Mouse (Mus musculus) heart, adult 2 months (tissue): ENCODE measurements around the gene Dcp1a. TPM values are rescaled to one million over a fixed set of nuclear protein-coding genes. Genes with fewer than 3 reads are reported as not detected.
A peak's percentile ranks its signal among the peaks of the same experiment; 100 is the strongest.

ENCODE experiments used
- DNase-seq, 2 experiments: peaks; one replicate each; pipeline ENCODE4 v3.0.0; 2021
- H3K27ac ChIP-seq: fragments of 200-600 bp; 2 replicates; pipeline ENCODE4 v1.8.1; 2022
- H3K27me3 ChIP-seq: fragments of 200-500 bp; 2 replicates; pipeline ENCODE4 v1.6.1; 2012; ENCODE audit warnings: mild to moderate bottlenecking, low read length, inconsistent platforms, mixed read lengths; ENCODE audit not compliant: control insufficient read depth, insufficient read depth
- H3K36me3 ChIP-seq: fragments of 200-500 bp; 2 replicates; pipeline ENCODE4 v1.6.1; 2012; ENCODE audit warnings: low read length, inconsistent platforms; ENCODE audit not compliant: control insufficient read depth, insufficient read depth
- H3K4me1 ChIP-seq: fragments of 200-500 bp; 2 replicates; pipeline ENCODE4 v1.6.1; 2011; ENCODE audit warnings: low read length; ENCODE audit not compliant: control insufficient read depth, insufficient read depth
- H3K4me3 ChIP-seq: fragments of 200-600 bp; 2 replicates; pipeline ENCODE4 v1.8.1; 2022
- H3K79me2 ChIP-seq: fragments of 200-500 bp; replicated peaks from 2 replicates; pipeline ENCODE4 v1.6.1; 2012; ENCODE audit warnings: mild to moderate bottlenecking, inconsistent platforms, low read length, moderate library complexity, mixed read lengths; ENCODE audit not compliant: control insufficient read depth, insufficient read depth
- H3K9ac ChIP-seq: fragments of 200-500 bp; 2 replicates; pipeline ENCODE4 v1.6.1; 2012; ENCODE audit warnings: low read depth, mild to moderate bottlenecking, control low read depth, inconsistent platforms, low read length, mixed read lengths
- CTCF ChIP-seq: fragments of 200-600 bp; IDR thresholded peaks from 2 replicates; pipeline ENCODE4 v1.8.1; 2022; ENCODE audit warnings: antibody characterized with exemption, mild to moderate bottlenecking, moderate library complexity
- EP300 ChIP-seq: fragments of 200-500 bp; IDR thresholded peaks from 2 replicates; pipeline ENCODE4 v1.6.1; 2011; ENCODE audit warnings: low read depth, low read length, control low read depth; ENCODE audit not compliant: insufficient read depth
- POLR2A ChIP-seq: fragments of 200-500 bp; IDR thresholded peaks from 2 replicates; pipeline ENCODE4 v1.6.1; 2011; ENCODE audit warnings: mild to moderate bottlenecking, low read depth, low read length, control low read depth; ENCODE audit not compliant: insufficient read depth
- WGBS: fragments of 180-500 bp; shearing (Covaris S2); methylation state at CpG from one replicate; pipeline ENCODE4 v1.1.7; 2018; 5-methylcytosine and 5-hydroxymethylcytosine counted together
- intact Hi-C: fragments of 180-260 bp; cut with DNase I; formaldehyde crosslinking; loops from one replicate; pipeline ENCODE4 v1.15.1; 2025
- polyA plus RNA-seq: library from polyadenylated mRNA; depleted of rRNA; stranded (reverse); fragments of >200 nt; gene quantifications from 2 replicates; pipeline ENCODE4 v1.2.3, GENCODE M21; 2012
- total RNA-seq, 2 experiments: library from RNA; stranded (reverse); gene quantifications; 2 replicates each; pipeline ENCODE4 v1.2.3; 2021

The Dcp1a gene
- total and polyA plus RNA-seq, 3 experiments = 9.8 to 15.4 (median 10.8) TPM

DNA sequence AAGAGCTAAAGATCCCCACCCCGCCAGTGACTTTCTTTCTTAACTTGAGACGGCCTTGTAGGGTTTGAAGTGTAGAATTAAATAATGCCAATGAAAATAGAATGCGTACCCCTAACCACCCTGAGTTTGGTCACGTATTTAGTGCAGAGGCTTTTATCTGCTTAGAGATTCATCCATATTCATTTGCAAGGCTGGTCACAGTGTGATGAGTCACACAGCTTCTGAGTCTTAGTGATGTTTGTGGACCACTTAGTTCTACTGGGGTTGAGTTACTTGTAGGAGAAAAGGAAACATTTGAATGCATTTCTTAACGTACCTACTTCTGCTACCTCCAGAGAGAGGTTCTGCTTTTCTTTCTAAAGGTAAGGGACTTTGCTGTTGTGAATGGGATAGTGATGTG lies 25.7 kb downstream of the Dcp1a start:
- 92% methylated on average over 5 of the region's 5 CpGs for WGBS
- intact Hi-C loops = no loop called here
- H3K27ac ChIP-seq = no peak overlapping the region

DNA sequence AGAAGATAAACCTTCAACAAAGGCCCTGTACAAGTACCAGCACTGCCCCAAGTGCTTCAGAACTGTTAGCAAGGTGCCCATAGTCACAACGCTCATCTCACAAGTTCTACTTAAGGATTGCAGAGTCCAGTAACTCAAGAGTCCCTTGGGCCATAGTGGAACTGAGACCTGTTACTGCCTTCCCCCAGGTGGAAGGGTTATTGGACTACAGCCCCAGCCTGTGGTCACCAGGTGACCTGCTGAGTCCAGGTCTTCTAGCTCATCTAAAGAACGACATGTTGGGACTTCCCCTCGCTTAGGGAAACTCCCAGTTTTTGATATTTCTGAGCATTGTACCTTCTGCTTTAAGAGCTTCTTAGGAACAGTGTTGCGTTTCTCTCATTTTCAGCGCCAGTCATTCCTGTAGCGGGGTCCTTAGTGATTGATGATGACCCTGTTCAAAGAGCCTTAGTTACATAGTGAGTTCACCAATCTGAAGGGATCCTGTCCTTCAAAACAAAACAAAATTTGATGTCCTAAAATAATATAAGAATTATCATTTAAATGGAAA lies 31.0 kb downstream of the Dcp1a start:
- TF ChIP-seq POLR2A = no peak
- no peak for TF ChIP-seq CTCF
- no peak for TF ChIP-seq EP300
- no peak overlapping the region for H3K9ac ChIP-seq
- no peaks in the 10 kb centered on the region; the same call in none of the 2 replicates for H3K4me1 ChIP-seq
- H3K36me3 ChIP-seq = no peaks in the 10 kb centered on the region; the same call in none of the 2 replicates
- no peak overlapping the region for H3K27ac ChIP-seq
- no peak for DNase-seq
- H3K27me3 ChIP-seq = no peaks in the 10 kb centered on the region
- no peaks in the 10 kb centered on the region for H3K79me2 ChIP-seq
- 90% methylated on average over 6 of the region's 6 CpGs for WGBS
- intact Hi-C loops = no loop called here
- H3K4me3 ChIP-seq = no peak overlapping the region

More for the DNA sequence above, 25.7 kb downstream of the Dcp1a start:
- TF ChIP-seq EP300 (no peak), POLR2A (no peak), CTCF (no peak)
- no peak overlapping the region for H3K4me3 ChIP-seq
- peaks cover 6% of the 10 kb centered on the region for H3K36me3 ChIP-seq
- no peak for DNase-seq
- H3K79me2 ChIP-seq = no peaks in the 10 kb centered on the region; the same call in 1 of the 2 replicates
- no peaks in the 10 kb centered on the region for H3K4me1 ChIP-seq
- H3K27me3 ChIP-seq = no peaks in the 10 kb centered on the region
- no peak overlapping the region for H3K9ac ChIP-seq

DNA sequence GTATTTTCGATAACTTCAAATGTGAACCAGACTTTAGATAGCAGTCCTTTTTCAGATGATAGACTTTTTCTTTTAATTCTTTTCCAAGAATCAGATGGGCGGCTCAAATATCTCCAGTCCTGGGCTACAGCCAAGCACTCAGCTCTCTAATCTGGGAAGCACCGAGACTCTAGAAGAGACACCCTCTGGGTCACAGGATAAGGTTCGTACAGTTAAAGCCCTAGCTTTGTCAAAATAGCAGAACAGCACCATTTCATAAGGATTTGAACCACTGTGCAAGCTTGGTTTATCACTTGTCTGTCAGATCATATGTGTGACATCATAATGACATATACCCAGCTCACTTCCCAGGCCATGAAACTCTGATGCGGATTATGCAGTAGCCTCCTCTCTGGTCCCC lies 33.6 kb downstream of the Dcp1a start:
- DNase-seq = no peak
- Histone ChIP-seq H3K27ac (no peak overlapping the region), H3K27me3 (no peaks in the 10 kb centered on the region), H3K36me3 (no peaks in the 10 kb centered on the region; the same call in none of the 2 replicates), H3K79me2 (no peaks in the 10 kb centered on the region), H3K4me1 (no peaks in the 10 kb centered on the region; the same call in none of the 2 replicates), H3K4me3 (no peak overlapping the region), H3K9ac (no peak overlapping the region)
- 63% methylated on average over 5 of the region's 5 CpGs for WGBS
- no peak for TF ChIP-seq POLR2A
- TF ChIP-seq CTCF = no peak
- TF ChIP-seq EP300 = no peak
- intact Hi-C loops = no loop called here

DNA sequence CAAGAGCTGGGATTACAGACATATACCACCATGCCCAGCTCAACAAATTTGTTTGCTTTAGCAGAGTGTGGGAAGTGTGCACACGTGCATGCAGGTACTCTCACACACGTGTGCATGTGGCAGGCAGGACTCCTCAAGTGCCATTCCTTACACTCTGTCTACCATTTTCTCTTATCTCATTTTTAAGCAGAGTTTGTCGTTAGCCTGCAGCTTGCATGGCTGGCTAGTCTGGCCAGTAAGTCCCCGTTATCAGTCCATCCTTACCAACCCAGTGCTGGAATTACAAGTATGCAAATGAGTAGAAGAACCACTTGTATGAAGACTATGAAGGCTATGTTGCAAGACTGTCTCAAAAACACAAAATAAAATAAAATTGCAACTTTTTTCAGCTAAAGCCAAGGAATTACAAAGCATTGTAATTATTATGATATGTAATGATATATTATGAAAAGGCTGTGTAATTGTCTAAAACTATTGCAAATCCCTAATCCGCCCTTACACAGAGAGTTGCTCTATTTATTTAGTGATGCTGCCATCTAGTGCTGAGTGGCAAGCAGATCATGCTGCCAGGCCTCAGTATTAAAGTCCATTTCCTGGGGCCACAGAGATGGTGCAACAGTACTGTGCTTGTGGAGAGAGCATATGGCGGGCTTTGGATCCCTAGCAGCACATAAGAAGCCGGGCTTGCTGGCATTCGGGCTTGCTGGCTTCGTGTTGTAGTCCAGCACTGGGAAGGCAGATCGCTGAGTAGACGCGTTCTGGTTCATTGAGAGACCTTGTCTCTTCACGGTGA lies 36.8 kb downstream of the Dcp1a start:
- TF ChIP-seq CTCF = peak; percentile 66
- TF ChIP-seq EP300 = no peak
- Histone ChIP-seq H3K27ac (no peak overlapping the region), H3K9ac (no peak overlapping the region), H3K4me3 (no peak overlapping the region), H3K79me2 (no peaks in the 10 kb centered on the region), H3K36me3 (no peaks in the 10 kb centered on the region; the same call in none of the 2 replicates), H3K4me1 (no peaks in the 10 kb centered on the region; the same call in none of the 2 replicates), H3K27me3 (no peaks in the 10 kb centered on the region)
- DNase-seq = no peak
- 73% methylated on average over 13 of the region's 13 CpGs for WGBS
- intact Hi-C loops = loop anchor here (5.0 kb wide), 1 partner anchor 379 kb away; no protein-coding TSS in a partner anchor

DNA sequence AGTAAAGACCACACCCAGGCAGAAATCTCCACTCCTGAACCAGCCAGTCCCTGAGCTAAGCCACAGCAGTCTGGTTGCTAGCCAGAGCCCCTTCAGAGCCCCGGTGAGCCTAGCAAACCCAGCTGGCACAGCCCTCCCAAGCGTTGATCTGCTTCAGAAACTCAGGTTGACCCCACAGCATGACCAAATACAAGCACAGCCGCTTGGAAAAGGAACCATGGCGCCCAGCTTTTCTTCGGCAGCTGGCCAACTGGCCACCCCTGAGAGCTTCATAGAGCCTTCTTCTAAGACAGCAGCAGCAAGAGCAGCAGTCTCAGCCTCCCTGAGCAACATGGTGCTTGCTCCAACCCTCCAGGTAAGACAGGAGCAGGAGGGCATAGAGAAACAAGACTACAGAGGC lies 40.0 kb downstream of the Dcp1a start:
- no peak overlapping the region for H3K27ac ChIP-seq
- WGBS = 86% methylated on average over 5 of the region's 5 CpGs
- H3K36me3 ChIP-seq = no peaks in the 10 kb centered on the region
- H3K27me3 ChIP-seq = no peaks in the 10 kb centered on the region
- no peak for DNase-seq
- no peaks in the 10 kb centered on the region for H3K4me1 ChIP-seq
- no peak overlapping the region for H3K4me3 ChIP-seq
- no peak overlapping the region for H3K9ac ChIP-seq
- H3K79me2 ChIP-seq = no peaks in the 10 kb centered on the region
- intact Hi-C loops = loop anchor here (5.0 kb wide), 1 partner anchor 382 kb away; no protein-coding TSS in a partner anchor
- TF ChIP-seq EP300 = no peak
- TF ChIP-seq POLR2A = no peak
- TF ChIP-seq CTCF = no peak

DNA sequence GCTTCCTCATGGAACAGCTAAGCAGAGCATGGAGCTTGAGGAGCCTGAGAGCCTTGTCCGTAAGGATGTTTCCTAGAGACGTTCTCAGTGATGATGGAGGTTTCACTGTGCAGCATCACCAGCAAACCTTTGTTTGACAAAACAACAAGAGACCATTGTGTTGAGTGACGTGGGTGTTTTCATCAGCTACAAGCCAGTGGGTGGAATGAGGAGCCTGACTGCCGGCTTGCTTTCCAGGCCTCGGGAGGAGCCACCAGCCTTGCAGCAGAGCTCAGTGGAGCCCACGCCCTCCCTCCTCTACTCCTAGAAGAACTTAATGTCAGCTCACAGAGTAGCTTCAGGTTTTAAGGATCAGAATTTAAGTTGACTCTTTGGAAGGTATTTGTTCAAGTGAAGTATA lies 44.0 kb downstream of the Dcp1a start:
- H3K27ac ChIP-seq = no peak overlapping the region
- 72% methylated on average over 6 of the region's 6 CpGs for WGBS
- no peaks in the 10 kb centered on the region for H3K27me3 ChIP-seq
- no peak overlapping the region for H3K9ac ChIP-seq
- H3K4me1 ChIP-seq = no peaks in the 10 kb centered on the region
- no peak for DNase-seq
- TF ChIP-seq EP300 (no peak), CTCF (no peak), POLR2A (no peak)
- H3K4me3 ChIP-seq = no peak overlapping the region
- intact Hi-C loops = loop anchor here (10.0 kb wide), 1 partner anchor 51 kb away; no protein-coding TSS in a partner anchor
- H3K79me2 ChIP-seq = no peaks in the 10 kb centered on the region
- H3K36me3 ChIP-seq = no peaks in the 10 kb centered on the region
